ENCODE assay signal across 12 mouse cellular contexts in genomic region chr15:102310074-102310845, GRCm38 (mm10). TPM values are rescaled to one million over a fixed set of nuclear protein-coding genes. Genes with fewer than 3 reads are reported as not detected.
DNase-seq lines count a peak whose midpoint lies in the region; ATAC-seq and TF ChIP-seq lines count a peak whose summit lies in the region.
"Had no signal": no experiment of that assay in that cellular context is flagged by ENCODE, and none has a peak within 500 bp of the region (broad histone marks: within the 10 kb centered on the region; RNA-seq: fewer than 3 reads in every experiment).

No protein-coding gene starts in this region.

- TF ChIP-seq CTCF in cerebellum, adult 2 months (IDR thresholded peaks at IDR 0.05; ENCODE audit: borderline replicate concordance, insufficient read depth, low read depth, low read length), result no peak

- H3K9me3 ChIP-seq in intestine, embryonic 15.5 days, result no peaks in the 10 kb centered on the region
- H3K9me3 ChIP-seq in lung, embryonic 15.5 days, result no peaks in the 10 kb centered on the region
- H3K9me3 ChIP-seq in liver, embryonic 11.5 days (ENCODE audit: control insufficient read depth, low read length), result no peaks in the 10 kb centered on the region
- H3K9me3 ChIP-seq: megakaryocyte, embryonic 14.5 days had no signal

- ATAC-seq in intestine, embryonic 15.5 days, result peak; percentile 61; the same call in 1 of the 2 replicates
- peak; percentile 93 for ATAC-seq in lung, embryonic 15.5 days (ENCODE audit: borderline replicate concordance, extremely low read depth, low FRiP score, low TSS enrichment)
- no peak for ATAC-seq in liver, embryonic 11.5 days (replicated peaks; ENCODE audit: low FRiP score)
- ATAC-seq: Patski had no signal

- peaks cover 42% of the 10 kb centered on the region for H3K36me3 ChIP-seq in intestine, embryonic 15.5 days
- peaks cover 87% of the 10 kb centered on the region for H3K36me3 ChIP-seq in lung, embryonic 15.5 days
- peaks cover 56% of the 10 kb centered on the region for H3K36me3 ChIP-seq in liver, embryonic 11.5 days (ENCODE audit: control insufficient read depth, insufficient read depth, low read length)

- H3K27ac ChIP-seq in intestine, embryonic 15.5 days, result no peak overlapping the region
- peak overlapping the region; percentile 69 for H3K27ac ChIP-seq in lung, embryonic 15.5 days
- no peak overlapping the region for H3K27ac ChIP-seq in cerebellum, adult 2 months (ENCODE audit: insufficient read depth, low read length)
- H3K27ac ChIP-seq in liver, embryonic 11.5 days (ENCODE audit: low read depth, low read length), result no peak overlapping the region

- 55% methylated on average over 10 of the region's 10 CpGs for WGBS in intestine, embryonic 15.5 days
- 43% methylated on average over 10 of the region's 10 CpGs for WGBS in lung, embryonic 15.5 days
- 70% methylated on average over 10 of the region's 10 CpGs for WGBS in cerebellum, adult 2 months
- 80% methylated on average over 10 of the region's 10 CpGs for WGBS in liver, embryonic 11.5 days

- H3K4me1 ChIP-seq in intestine, embryonic 15.5 days (replicated peaks), result no peaks in the 10 kb centered on the region; the same call in 1 of the 2 replicates
- H3K4me1 ChIP-seq in lung, embryonic 15.5 days, result peaks cover 7% of the 10 kb centered on the region
- H3K4me1 ChIP-seq in cerebellum, adult 2 months (ENCODE audit: control insufficient read depth, insufficient read depth, low read length), result no peaks in the 10 kb centered on the region
- H3K4me1 ChIP-seq in liver, embryonic 11.5 days (replicated peaks; ENCODE audit: control insufficient read depth, insufficient read depth, low read length), result no peaks in the 10 kb centered on the region

- H3K9ac ChIP-seq in intestine, embryonic 15.5 days, result no peak overlapping the region
- H3K9ac ChIP-seq in lung, embryonic 15.5 days, result no peak overlapping the region
- no peak overlapping the region for H3K9ac ChIP-seq in liver, embryonic 11.5 days (ENCODE audit: low read depth, low read length)

- no peaks in the 10 kb centered on the region for H3K27me3 ChIP-seq in intestine, embryonic 15.5 days (replicated peaks)
- H3K27me3 ChIP-seq in lung, embryonic 15.5 days, result no peaks in the 10 kb centered on the region
- H3K27me3 ChIP-seq in cerebellum, adult 2 months (ENCODE audit: control insufficient read depth, insufficient read depth, low read length), result no peaks in the 10 kb centered on the region
- no peaks in the 10 kb centered on the region for H3K27me3 ChIP-seq in liver, embryonic 11.5 days (replicated peaks; ENCODE audit: control insufficient read depth, insufficient read depth, low read length)
- H3K27me3 ChIP-seq: megakaryocyte, embryonic 14.5 days; Patski had no signal

- no peak for TF ChIP-seq POLR2A in cerebellum, adult 2 months (IDR thresholded peaks at IDR 0.05; ENCODE audit: borderline replicate concordance, insufficient read depth, low read length)

- peak; percentile 25 for DNase-seq in embryo, embryonic 10 days (ENCODE audit: low spot score)
- no peak for DNase-seq in embryo, embryonic 9.5 days (ENCODE audit: extremely low spot score)
- DNase-seq in brain, adult 2 months (ENCODE audit: low read depth, low spot score), result peak; percentile 24
- no peak for DNase-seq in layer of hippocampus, adult 11-12 months (ENCODE audit: low spot score)
- no peak for DNase-seq in cerebellum, adult 2 months
- DNase-seq in liver, embryonic 11.5 days (ENCODE audit: low spot score), result no peak
- DNase-seq: cerebellum, adult 11 months had no signal

- no peak overlapping the region for H3K4me3 ChIP-seq in intestine, embryonic 15.5 days (replicated peaks)
- H3K4me3 ChIP-seq in lung, embryonic 15.5 days, result no peak overlapping the region
- H3K4me3 ChIP-seq in cerebellum, adult 2 months (replicated peaks; ENCODE audit: insufficient read depth, low read depth, low read length), result no peak overlapping the region
- H3K4me3 ChIP-seq in liver, embryonic 11.5 days (ENCODE audit: low read depth, low read length), result no peak overlapping the region
- H3K4me3 ChIP-seq: megakaryocyte, embryonic 14.5 days had no signal

- no peak overlapping the region for H3K4me2 ChIP-seq in intestine, embryonic 15.5 days (replicated peaks)
- no peak overlapping the region for H3K4me2 ChIP-seq in lung, embryonic 15.5 days
- H3K4me2 ChIP-seq in liver, embryonic 11.5 days, result no peak overlapping the region

RNA-seq across cellular contexts. Expression of gene Espl1, which starts 14.2 kb away (rescaled TPM):
- polyA plus RNA-seq in intestine, embryonic 15.5 days (2015; fragmentation: Nextera tagmentation; extraction: Ambion mirVana), result 18.3 and 19.7 TPM in 2 replicates
- polyA plus RNA-seq in lung, embryonic 15.5 days (2015; fragmentation: Nextera tagmentation; extraction: Ambion mirVana), result 27.6 and 32.2 TPM in 2 replicates
- 0.62 and 0.86 TPM in 2 replicates for polyA plus RNA-seq in cerebellum, adult 2 months (2012; rRNA removed)
- 50.6 and 54.2 TPM in 2 replicates for polyA plus RNA-seq in liver, embryonic 11.5 days (2014; fragmentation: Nextera tagmentation; extraction: Ambion mirVana)

RNA-seq across cellular contexts. Expression of gene Pfdn5, which starts 15.7 kb away (rescaled TPM):
- 306 and 309 TPM in 2 replicates for polyA plus RNA-seq in intestine, embryonic 15.5 days (2015; fragmentation: Nextera tagmentation; extraction: Ambion mirVana)
- polyA plus RNA-seq in lung, embryonic 15.5 days (2015; fragmentation: Nextera tagmentation; extraction: Ambion mirVana), result 368 and 401 TPM in 2 replicates
- polyA plus RNA-seq in cerebellum, adult 2 months (2012; rRNA removed), result 318 and 360 TPM in 2 replicates
- 236 and 254 TPM in 2 replicates for polyA plus RNA-seq in liver, embryonic 11.5 days (2014; fragmentation: Nextera tagmentation; extraction: Ambion mirVana)

RNA-seq across cellular contexts. Expression of gene Myg1, which starts 21.2 kb away (rescaled TPM):
- polyA plus RNA-seq in intestine, embryonic 15.5 days (2015; fragmentation: Nextera tagmentation; extraction: Ambion mirVana), result 77.8 and 88.4 TPM in 2 replicates
- polyA plus RNA-seq in lung, embryonic 15.5 days (2015; fragmentation: Nextera tagmentation; extraction: Ambion mirVana), result 100 and 106 TPM in 2 replicates
- polyA plus RNA-seq in cerebellum, adult 2 months (2012; rRNA removed), result 106 and 110 TPM in 2 replicates
- 97.0 and 104 TPM in 2 replicates for polyA plus RNA-seq in liver, embryonic 11.5 days (2014; fragmentation: Nextera tagmentation; extraction: Ambion mirVana)

RNA-seq across cellular contexts. Expression of gene Mfsd5, which starts 31.0 kb away (rescaled TPM):
- polyA plus RNA-seq in intestine, embryonic 15.5 days (2015; fragmentation: Nextera tagmentation; extraction: Ambion mirVana), result 66.2 and 67.9 TPM in 2 replicates
- 63.8 and 65.3 TPM in 2 replicates for polyA plus RNA-seq in lung, embryonic 15.5 days (2015; fragmentation: Nextera tagmentation; extraction: Ambion mirVana)
- 60.9 and 62.3 TPM in 2 replicates for polyA plus RNA-seq in cerebellum, adult 2 months (2012; rRNA removed)
- 58.8 and 60.7 TPM in 2 replicates for polyA plus RNA-seq in liver, embryonic 11.5 days (2014; fragmentation: Nextera tagmentation; extraction: Ambion mirVana)

RNA-seq across cellular contexts. Expression of gene Gm9918, which starts 39.9 kb away (rescaled TPM):
- 0.08 and 0.14 TPM in 2 replicates for polyA plus RNA-seq in intestine, embryonic 15.5 days (2015; fragmentation: Nextera tagmentation; extraction: Ambion mirVana)
- polyA plus RNA-seq in lung, embryonic 15.5 days (2015; fragmentation: Nextera tagmentation; extraction: Ambion mirVana), result 0.53 and 0.57 TPM in 2 replicates
- polyA plus RNA-seq in cerebellum, adult 2 months (2012; rRNA removed), result 0.13 and 0.15 TPM in 2 replicates
- 0.13 TPM in 1 of 2 replicates, not detected in the other for polyA plus RNA-seq in liver, embryonic 11.5 days (2014; fragmentation: Nextera tagmentation; extraction: Ambion mirVana)
- polyA plus RNA-seq: neural tube, embryonic 14.5 days had no signal

Comparison
In these comparisons a context has a peak if more than half of its experiments do, and no peak if none do; other contexts are left out.
1. DNase-seq: peak in embryo, embryonic 10 days (single experiment) and brain, adult 2 months (single experiment); none in embryo, embryonic 9.5 days (single experiment), layer of hippocampus, adult 11-12 months (single experiment), cerebellum, adult 2 months (0 of 2) and liver, embryonic 11.5 days (single experiment).
2. RNA of gene Espl1, which starts 14.2 kb away (polyA plus RNA-seq): 50.6 to 54.2 TPM in liver, embryonic 11.5 days, 27.6 to 32.2 TPM in lung, embryonic 15.5 days and 18.3 to 19.7 TPM in intestine, embryonic 15.5 days; 0.62 to 0.86 TPM in cerebellum, adult 2 months; every median in the first group is over 10 times any median in the second.